Mouse (Mus musculus) T-helper 17 cell (primary cell): ENCODE data around the gene Cacna1b.

Experiments used
- in situ Hi-C, 2 experiments: fragments of 300-600 bp; cut with MboI, MseI; formaldehyde crosslinking; loops; 1 replicate in 1 of 2; 2 replicates in 1 of 2; pipeline ENCODE4 v1.15.1; 2025; ENCODE audit warnings: high pct_unique_total_duplicates in 2 of 2

The Cacna1b gene

DNA sequence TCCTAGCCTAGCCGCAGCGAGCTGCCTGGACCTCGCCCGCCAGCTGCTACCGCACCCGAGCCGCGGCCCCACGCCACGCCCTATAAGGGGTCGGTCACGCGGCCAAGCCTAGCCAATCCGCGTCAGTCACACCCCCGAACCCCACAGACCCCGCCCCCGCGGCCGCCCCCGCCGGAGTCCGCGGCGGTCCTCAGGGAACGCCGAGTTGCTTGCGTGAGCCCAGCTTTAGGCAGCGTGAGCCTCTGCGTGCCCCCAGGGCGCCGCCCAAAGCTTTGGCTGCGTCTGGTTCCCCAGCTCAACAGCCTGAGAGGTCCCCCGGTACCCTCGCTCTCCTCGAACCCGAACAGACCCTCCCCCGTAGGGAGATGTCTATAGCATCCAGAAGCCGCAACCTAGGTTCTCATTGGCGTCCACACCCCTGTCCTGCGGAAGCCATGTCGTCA, at the start of gene Cacna1b:
TSS of gene Cacna1b (minus strand) at position 38 of the 443 bp plus-strand sequence.
- in situ Hi-C loops = loop anchor here in 1 of 2 experiments (25.0 kb wide), 1 partner anchor 176 kb away; no protein-coding TSS in a partner anchor

DNA sequence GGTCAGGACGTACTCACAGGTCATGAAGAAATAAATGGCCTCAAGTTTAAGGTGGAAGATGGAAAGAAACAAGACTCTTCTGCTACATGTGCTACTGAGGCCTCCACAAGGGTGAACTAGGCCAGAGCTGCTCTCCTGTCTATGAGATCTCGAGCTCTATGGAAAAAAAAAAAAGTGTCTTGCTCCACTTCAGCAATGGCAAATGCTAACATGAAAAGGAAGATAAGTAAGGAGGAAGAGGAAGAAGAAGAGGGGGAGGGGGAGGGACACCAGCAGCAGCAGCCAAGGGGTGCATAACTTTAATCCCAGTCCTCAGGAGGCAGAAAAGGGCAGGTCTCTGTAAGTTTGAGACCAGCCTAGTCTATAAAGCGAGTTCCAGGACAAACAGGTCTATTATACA, 46.8 kb upstream of the Cacna1b start:
- in situ Hi-C loops = no loop called here

GRCm38 (mm10) chr2:24807691-24808090, 44.7 kb upstream of the Cacna1b start:
- in situ Hi-C loops = no loop called here

- in situ Hi-C loops = no loop called here
Observed at GRCm38 (mm10) chr2:24807036-24807435, 44.1 kb upstream of the Cacna1b start.

- in situ Hi-C loops = no loop called here
Observed at GRCm38 (mm10) chr2:24806143-24806542, 43.2 kb upstream of the Cacna1b start.

DNA sequence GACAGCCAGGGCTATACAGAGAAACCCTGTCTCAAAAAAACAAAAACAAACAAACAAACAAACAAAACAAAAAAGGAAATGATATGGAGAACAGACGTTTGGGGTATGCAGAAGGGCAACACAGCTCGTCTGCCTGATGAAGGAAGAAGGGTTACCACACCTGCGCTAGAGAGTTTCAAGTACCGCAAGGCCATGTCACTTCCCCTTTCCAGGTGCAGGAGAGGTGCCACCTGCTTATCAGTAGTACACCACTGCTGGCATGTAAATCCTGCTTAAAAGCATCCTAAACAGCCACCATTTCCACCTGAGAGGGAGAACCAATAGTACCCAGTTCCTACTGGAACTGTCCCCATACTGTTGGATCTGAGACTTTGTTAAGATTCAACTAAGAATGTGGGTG, 42.7 kb upstream of the Cacna1b start:
- in situ Hi-C loops = no loop called here

DNA sequence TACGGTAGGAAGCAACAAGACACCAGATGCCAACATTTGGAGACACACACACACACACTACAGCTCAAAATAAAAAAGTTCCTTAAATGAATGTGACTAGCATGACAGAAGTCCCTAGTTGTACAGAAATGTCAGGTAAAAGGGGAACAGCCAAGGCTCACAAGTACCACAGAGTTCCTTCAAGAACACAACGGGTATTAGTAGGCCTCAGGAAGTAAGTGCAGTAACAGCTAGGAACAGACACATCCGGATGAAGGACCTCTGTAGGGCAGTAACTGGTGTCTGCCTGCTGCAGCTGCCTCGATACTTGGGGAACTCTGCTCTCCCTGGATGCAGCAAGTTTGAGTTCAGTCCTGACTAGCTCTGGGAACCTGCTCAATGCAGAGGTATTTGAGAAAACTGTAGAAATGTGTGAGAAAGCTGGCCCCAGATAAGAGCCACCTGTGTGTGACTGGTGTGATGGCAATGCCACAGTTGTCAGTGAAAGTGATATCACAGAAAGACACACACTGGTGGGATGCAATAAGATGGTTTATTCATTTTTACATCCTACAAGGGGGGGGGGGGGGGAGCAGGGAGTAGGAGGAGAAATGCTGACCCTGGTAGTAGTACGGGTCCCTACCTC, 34.0 kb upstream of the Cacna1b start:
- in situ Hi-C loops = no loop called here

GRCm38 (mm10) chr2:24787250-24787649, 24.3 kb upstream of the Cacna1b start:
- in situ Hi-C loops = no loop called here

DNA sequence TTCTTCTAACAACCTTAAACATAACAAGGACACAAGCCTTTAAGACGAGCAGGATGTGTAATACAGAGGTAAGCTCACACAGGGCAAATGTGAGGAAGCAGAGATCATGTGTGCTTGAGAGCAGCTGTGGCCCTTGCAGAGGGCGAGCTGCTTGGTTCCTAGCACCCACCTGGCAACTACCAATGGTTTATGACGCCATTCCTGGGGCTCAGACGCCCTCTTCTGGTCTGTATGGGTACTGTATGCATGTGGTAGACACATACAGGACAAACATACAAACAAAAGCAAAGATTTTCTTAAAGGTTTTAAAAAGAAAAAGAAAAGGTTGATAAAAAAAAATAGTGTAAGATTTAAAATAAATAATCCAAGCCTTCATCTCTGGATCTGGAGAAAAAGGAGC, 18.3 kb upstream of the Cacna1b start:
- in situ Hi-C loops = no loop called here

GRCm38 (mm10) chr2:24776831-24777230, 13.9 kb upstream of the Cacna1b start:
- in situ Hi-C loops = no loop called here

GRCm38 (mm10) chr2:24775951-24776587, 13.1 kb upstream of the Cacna1b start:
- in situ Hi-C loops = no loop called here

GRCm38 (mm10) chr2:24774832-24775231, 11.9 kb upstream of the Cacna1b start:
- in situ Hi-C loops = loop anchor here in 1 of 2 experiments (25.0 kb wide), 1 partner anchor 188 kb away; no protein-coding TSS in a partner anchor

DNA sequence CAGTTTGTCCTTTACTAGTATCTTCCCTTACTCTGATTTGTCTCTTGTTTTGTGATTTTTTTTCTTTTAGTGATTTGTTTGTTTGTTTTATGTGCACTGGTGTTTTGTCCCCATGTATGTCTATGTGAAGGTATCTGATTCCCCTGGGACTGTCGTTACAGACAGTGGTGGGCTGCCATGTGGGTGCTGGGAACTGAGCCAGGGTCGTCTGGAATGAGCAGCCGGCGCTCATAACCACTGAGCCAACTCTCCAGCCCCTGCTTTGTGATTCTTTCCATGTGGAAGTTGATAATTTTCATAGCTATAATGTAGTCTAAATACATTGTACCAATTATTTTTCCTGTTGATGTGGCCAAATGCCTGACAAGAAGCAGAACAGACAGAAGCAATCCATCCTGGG, 7.9 kb upstream of the Cacna1b start:
- in situ Hi-C loops = loop anchor here in 1 of 2 experiments (25.0 kb wide), 1 partner anchor 184 kb away; no protein-coding TSS in a partner anchor

DNA sequence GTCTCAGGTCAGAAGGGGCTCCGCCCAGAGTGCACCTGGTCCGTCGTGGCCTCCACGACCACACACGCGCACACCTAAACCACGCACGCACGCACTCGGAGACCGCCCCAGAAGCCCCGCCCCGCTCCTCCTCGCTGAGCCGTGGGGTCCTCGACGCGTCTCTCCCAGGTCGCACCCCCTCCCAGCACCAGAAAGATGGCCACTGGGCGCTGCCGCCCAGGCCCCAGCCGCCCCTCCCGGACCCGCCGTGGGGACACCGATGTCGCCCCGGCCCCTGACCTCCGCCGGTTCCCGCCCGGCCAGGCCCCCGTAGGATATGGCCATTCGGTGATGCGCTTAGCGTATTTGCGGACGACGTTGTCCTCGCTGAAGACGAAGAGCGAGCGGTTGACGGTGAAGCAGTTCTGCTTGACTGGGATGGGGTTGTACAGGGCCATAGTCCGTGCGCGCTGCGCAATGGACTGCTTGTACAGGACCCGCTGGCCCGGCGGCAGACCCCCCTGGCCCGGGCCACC, 449 bp downstream of the Cacna1b start:
- in situ Hi-C loops = loop anchor here in 1 of 2 experiments (25.0 kb wide), 1 partner anchor 175 kb away; no protein-coding TSS in a partner anchor

DNA sequence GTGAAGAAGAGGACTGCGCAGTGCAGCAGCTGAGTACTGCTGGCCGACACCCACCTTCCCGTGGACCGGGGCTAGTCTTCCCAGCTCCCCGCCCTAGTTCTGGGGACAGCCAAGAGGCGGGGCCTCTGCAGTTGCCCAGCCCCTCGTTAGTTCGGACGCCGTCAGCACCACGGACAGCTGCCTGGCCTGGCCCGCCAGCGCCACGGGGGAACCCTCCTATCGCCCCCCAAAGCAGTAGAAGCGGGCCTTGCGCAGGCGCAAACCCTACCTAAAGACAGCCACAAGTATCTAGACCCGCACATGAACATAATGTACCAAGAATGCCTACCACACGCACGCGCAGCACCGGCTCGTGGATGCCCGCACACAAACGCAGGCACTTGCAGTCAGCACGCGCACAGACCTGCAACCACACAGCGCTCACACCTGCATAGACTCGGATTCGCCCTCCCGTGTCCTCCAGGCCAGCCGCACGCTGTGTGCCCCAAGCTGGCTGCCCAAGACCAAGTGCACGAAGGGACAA, 968 bp downstream of the Cacna1b start:
- in situ Hi-C loops = loop anchor here in 1 of 2 experiments (25.0 kb wide), 1 partner anchor 175 kb away; no protein-coding TSS in a partner anchor

DNA sequence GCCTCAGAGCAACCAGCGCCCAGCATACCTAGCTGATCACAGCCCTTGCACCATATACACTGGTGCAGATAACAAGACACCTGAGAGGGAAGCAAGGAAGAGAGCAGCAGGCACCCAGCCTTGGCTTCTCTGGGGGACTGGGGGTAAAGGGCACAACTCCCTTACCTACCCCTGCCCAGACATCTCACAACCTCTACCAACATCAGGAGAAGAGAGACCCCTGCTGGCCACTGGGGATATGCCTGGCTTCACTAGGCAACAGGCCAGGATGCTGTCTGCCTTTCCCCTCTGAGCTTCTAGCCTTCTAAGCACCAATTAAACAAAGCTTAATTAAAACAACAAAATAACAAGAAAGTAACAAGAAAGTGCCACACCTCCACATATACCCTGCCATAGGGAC, 7.7 kb downstream of the Cacna1b start:
- in situ Hi-C loops = loop anchor here (5.0 to 25.0 kb wide), 4 partner anchors 168 to 458 kb away; no protein-coding TSS in a partner anchor

- in situ Hi-C loops = loop anchor here (5.0 to 25.0 kb wide), 3 partner anchors 165 to 460 kb away; partner anchors contain the start of gene Il1f10 (in 1 of the 2)
Observed at GRCm38 (mm10) chr2:24752599-24752998, 10.4 kb downstream of the Cacna1b start.

DNA sequence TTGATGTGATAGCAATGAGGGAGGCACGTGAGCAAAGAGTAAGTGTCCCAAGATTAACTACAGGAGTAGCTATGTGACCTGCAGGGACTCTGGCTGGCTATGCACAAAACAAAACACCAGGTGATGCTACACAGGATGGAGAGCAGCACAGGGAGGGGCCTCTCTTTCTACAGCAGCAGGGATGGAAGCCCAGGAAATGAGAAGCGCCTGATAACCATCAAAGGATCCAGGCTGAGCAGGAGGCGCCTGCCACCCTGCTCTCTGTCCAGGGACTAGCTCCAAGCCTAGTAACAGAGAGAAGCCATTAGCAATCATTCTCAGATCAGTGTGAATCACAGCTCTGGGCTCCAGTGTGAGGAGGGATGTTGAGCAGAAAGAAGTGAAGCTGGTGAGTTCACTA, 12.9 kb downstream of the Cacna1b start:
- in situ Hi-C loops = loop anchor here (5.0 to 25.0 kb wide), 3 partner anchors 163 to 458 kb away; partner anchors contain the start of gene Il1f10 (in 1 of the 2)

GRCm38 (mm10) chr2:24747878-24748277, 15.1 kb downstream of the Cacna1b start:
- in situ Hi-C loops = no loop called here

DNA sequence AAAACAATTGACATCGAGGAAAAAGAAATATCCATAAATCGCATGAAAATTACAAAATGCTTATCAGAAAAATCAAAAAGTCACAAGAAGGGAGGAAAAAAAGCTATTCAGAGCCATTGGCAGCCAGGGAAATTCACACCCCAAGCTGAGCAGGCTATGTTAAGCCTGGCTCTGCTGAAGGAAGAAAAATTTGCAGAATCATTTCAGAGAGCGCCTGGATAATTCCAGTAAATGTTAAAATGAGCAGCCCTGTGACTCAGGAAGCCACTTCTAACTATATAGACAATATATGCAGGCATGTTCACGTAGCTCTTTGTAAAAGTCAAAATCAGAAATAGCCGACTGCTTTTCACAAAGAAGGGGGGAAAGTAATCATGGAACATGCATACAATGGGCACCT, 23.3 kb downstream of the Cacna1b start:
- in situ Hi-C loops = no loop called here

DNA sequence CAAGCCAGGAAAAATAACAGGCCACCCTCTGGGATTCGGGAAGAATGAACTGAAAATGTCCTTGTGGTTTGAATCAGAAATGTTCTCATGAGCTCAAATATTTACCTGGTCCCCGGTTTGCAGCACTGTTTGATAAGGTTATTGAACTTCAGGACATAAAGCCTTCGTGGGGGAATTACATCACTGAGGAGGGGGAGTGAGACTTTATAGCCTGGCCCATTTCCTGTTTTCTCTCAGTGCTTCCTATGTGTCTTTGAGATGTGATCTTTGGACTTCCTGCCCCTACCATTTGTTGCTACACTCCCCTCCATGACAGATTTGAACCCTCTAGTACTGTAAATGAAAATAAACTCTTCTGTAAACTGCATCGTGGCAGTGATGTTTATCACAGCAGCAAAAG, 29.8 kb downstream of the Cacna1b start:
- in situ Hi-C loops = no loop called here

- in situ Hi-C loops = no loop called here
Observed at GRCm38 (mm10) chr2:24725865-24726264, 37.1 kb downstream of the Cacna1b start.
